Mouse (Mus musculus) MEL (cell line): ENCODE data around the gene Tead1. TPM values are rescaled to one million over a fixed set of nuclear protein-coding genes. Genes with fewer than 3 reads are reported as not detected.

ENCODE experiments used
- DNase-seq: peaks from one replicate; pipeline ENCODE4 v3.0.0; 2011; ENCODE audit warnings: low read depth, low spot score
- H3K27ac ChIP-seq: 2 replicates; pipeline ENCODE4 v1.5.1; 2012; ENCODE audit warnings: low read depth, mild to moderate bottlenecking, control low read depth, low read length, moderate library complexity; ENCODE audit not compliant: control insufficient read depth
- H3K27me3 ChIP-seq, 2 experiments: fragments of 150-350 bp in 1 of 2; sonication (generic) in 1 of 2; 2 replicates each; pipeline ENCODE4 v1.6.1; 2012; ENCODE audit warnings: low read length in 2 of 2, mild to moderate bottlenecking in 2 of 2, improper control_type of control experiment in 1 of 2, moderate library complexity in 1 of 2; ENCODE audit not compliant: insufficient read depth in 2 of 2, control insufficient read depth in 1 of 2
- H3K36me3 ChIP-seq, 2 experiments: 2 replicates each; pipeline ENCODE4 v1.6.1; 2012 to 2014; ENCODE audit warnings: low read length in 2 of 2, improper control_type of control experiment in 1 of 2, inconsistent platforms in 1 of 2, mild to moderate bottlenecking in 1 of 2; ENCODE audit not compliant: insufficient read depth in 2 of 2, control insufficient read depth in 1 of 2
- H3K4me1 ChIP-seq, 2 experiments: fragments of 150-350 bp in 1 of 2; sonication (generic) in 1 of 2; 2 replicates each; pipeline ENCODE4 v1.6.1; 2012; ENCODE audit warnings: low read length in 2 of 2, improper control_type of control experiment in 1 of 2, mild to moderate bottlenecking in 1 of 2; ENCODE audit not compliant: insufficient read depth in 2 of 2, control insufficient read depth in 1 of 2
- H3K4me3 ChIP-seq, 2 experiments: fragments of 150-350 bp in 1 of 2; sonication (generic) in 1 of 2; 2 replicates each; pipeline ENCODE4 v1.5.1; 2012; ENCODE audit warnings: low read depth in 2 of 2, low read length in 2 of 2, mild to moderate bottlenecking in 2 of 2, moderate library complexity in 2 of 2, control low read depth in 1 of 2, improper control_type of control experiment in 1 of 2; ENCODE audit not compliant: control insufficient read depth in 1 of 2, insufficient read depth in 1 of 2
- H3K79me2 ChIP-seq: 2 replicates; pipeline ENCODE4 v1.6.1; 2012; ENCODE audit warnings: mild to moderate bottlenecking, low read length, moderate library complexity; ENCODE audit not compliant: control insufficient read depth, poor library complexity, insufficient read depth
- H3K9ac ChIP-seq: 2 replicates; pipeline ENCODE4 v1.6.1; 2012; ENCODE audit warnings: low read depth, mild to moderate bottlenecking, control low read depth, low read length, moderate library complexity; ENCODE audit not compliant: control insufficient read depth, poor library complexity, severe bottlenecking
- H3K9me3 ChIP-seq: fragments of 150-350 bp; sonication (generic); replicated peaks from 2 replicates; pipeline ENCODE4 v1.6.1; 2012; ENCODE audit warnings: mild to moderate bottlenecking, low read length, improper control_type of control experiment, moderate library complexity; ENCODE audit not compliant: insufficient read depth
- BHLHE40 ChIP-seq: IDR thresholded peaks from 2 replicates; pipeline ENCODE4 v1.6.1; 2012; ENCODE audit warnings: low read depth, mild to moderate bottlenecking, inconsistent platforms, low read length, improper control_type of control experiment, borderline replicate concordance
- CTCF ChIP-seq, 3 experiments: IDR thresholded peaks in 2 of 3; conservative IDR thresholded peaks in 1 of 3; 2 replicates each; pipeline ENCODE4 v1.5.1; 2011 to 2012; ENCODE audit warnings: low read length in 3 of 3, low read depth in 2 of 3, mild to moderate bottlenecking in 2 of 3, improper control_type of control experiment in 1 of 3, inconsistent platforms in 1 of 3, mixed read lengths in 1 of 3, moderate library complexity in 1 of 3; ENCODE audit not compliant: control insufficient read depth in 1 of 3, insufficient read depth in 1 of 3, poor library complexity in 1 of 3, severe bottlenecking in 1 of 3
- ETS1 ChIP-seq: IDR thresholded peaks from 2 replicates; pipeline ENCODE4 v1.6.1; 2012; ENCODE audit warnings: low read depth, mild to moderate bottlenecking, inconsistent platforms, low read length, improper control_type of control experiment, moderate library complexity
- GABPA ChIP-seq: IDR thresholded peaks from 2 replicates; pipeline ENCODE4 v1.6.1; 2012; ENCODE audit warnings: low read depth, mild to moderate bottlenecking, inconsistent platforms, low read length, improper control_type of control experiment, moderate library complexity
- KAT2A ChIP-seq: conservative IDR thresholded peaks from 2 replicates; pipeline ENCODE4 v1.6.1; 2012; ENCODE audit warnings: low read depth, low read length, improper control_type of control experiment, inconsistent platforms
- MAFK ChIP-seq: IDR thresholded peaks from 2 replicates; pipeline ENCODE4 v1.6.1; 2011; ENCODE audit warnings: low read depth, mild to moderate bottlenecking, low read length, improper control_type of control experiment, borderline replicate concordance
- MAX ChIP-seq: IDR thresholded peaks from 2 replicates; pipeline ENCODE4 v1.6.1; 2011; ENCODE audit warnings: low read length, improper control_type of control experiment
- MAZ ChIP-seq: IDR thresholded peaks from 2 replicates; pipeline ENCODE4 v1.6.1; 2012; ENCODE audit warnings: low read depth, mild to moderate bottlenecking, inconsistent platforms, low read length, improper control_type of control experiment
- MXI1 ChIP-seq: IDR thresholded peaks from 2 replicates; pipeline ENCODE4 v1.6.1; 2011; ENCODE audit warnings: mild to moderate bottlenecking, low read depth, low read length, improper control_type of control experiment
- MYB ChIP-seq: IDR thresholded peaks from 2 replicates; pipeline ENCODE4 v1.6.1; 2011; ENCODE audit warnings: mild to moderate bottlenecking, low read depth, low read length, improper control_type of control experiment
- MYC ChIP-seq: IDR thresholded peaks from 2 replicates; pipeline ENCODE4 v1.6.1; 2011; ENCODE audit warnings: low read depth, mild to moderate bottlenecking, low read length, improper control_type of control experiment, moderate library complexity
- NRF1 ChIP-seq: IDR thresholded peaks from 2 replicates; pipeline ENCODE4 v1.6.1; 2014; ENCODE audit warnings: low read depth, mild to moderate bottlenecking, inconsistent platforms, low read length, improper control_type of control experiment, moderate library complexity; ENCODE audit not compliant: poor library complexity, insufficient read depth, severe bottlenecking
- POLR2A ChIP-seq, 2 experiments: IDR thresholded peaks; 2 replicates each; pipeline ENCODE4 v1.6.1; 2011 to 2012; ENCODE audit warnings: low read length in 2 of 2, mild to moderate bottlenecking in 2 of 2, control low read depth in 1 of 2, improper control_type of control experiment in 1 of 2, low read depth in 1 of 2, moderate library complexity in 1 of 2; ENCODE audit not compliant: control insufficient read depth in 1 of 2, insufficient read depth in 1 of 2, poor library complexity in 1 of 2
- POLR2AphosphoS2 ChIP-seq: IDR thresholded peaks from 2 replicates; pipeline ENCODE4 v1.6.1; 2011; ENCODE audit warnings: low read length, improper control_type of control experiment
- POLR2AphosphoS5 ChIP-seq: IDR thresholded peaks from 2 replicates; pipeline ENCODE4 v1.6.1; 2012; ENCODE audit warnings: low read depth, borderline replicate concordance, mild to moderate bottlenecking, inconsistent platforms, low read length, moderate library complexity, mixed read lengths
- TBP ChIP-seq: IDR thresholded peaks from 2 replicates; pipeline ENCODE4 v1.8.0; 2011; ENCODE audit warnings: low read depth, low read length, improper control_type of control experiment
- TCF12 ChIP-seq: IDR thresholded peaks from 2 replicates; pipeline ENCODE4 v1.6.1; 2014; ENCODE audit warnings: low read depth, mild to moderate bottlenecking, inconsistent platforms, low read length, improper control_type of control experiment, moderate library complexity
- USF1 ChIP-seq: IDR thresholded peaks from 2 replicates; pipeline ENCODE4 v1.6.1; 2014; ENCODE audit warnings: low read depth, mild to moderate bottlenecking, inconsistent platforms, low read length, improper control_type of control experiment, moderate library complexity
- USF2 ChIP-seq, 2 experiments: IDR thresholded peaks; 2 replicates each; pipeline ENCODE4 v1.6.1; 2011 to 2012; ENCODE audit warnings: improper control_type of control experiment in 2 of 2, low read length in 2 of 2, borderline replicate concordance in 1 of 2, inconsistent platforms in 1 of 2, low read depth in 1 of 2, mild to moderate bottlenecking in 1 of 2; ENCODE audit not compliant: insufficient read depth in 1 of 2
- ZKSCAN1 ChIP-seq: IDR thresholded peaks from 2 replicates; pipeline ENCODE4 v1.6.1; 2012; ENCODE audit warnings: low read depth, mild to moderate bottlenecking, inconsistent platforms, low read length, improper control_type of control experiment, moderate library complexity
- ZNF384 ChIP-seq: IDR thresholded peaks from 2 replicates; pipeline ENCODE4 v1.6.1; 2012; ENCODE audit warnings: low read depth, mild to moderate bottlenecking, inconsistent platforms, low read length, improper control_type of control experiment
- polyA plus RNA-seq, 2 experiments: library from polyadenylated mRNA; stranded (reverse) in 1 of 2; unstranded in 1 of 2; fragments of >175 nt in 1 of 2; fragments of >200 nt in 1 of 2; gene quantifications; 2 replicates each; pipeline versions ENCODE4 v1.2.1 to v1.2.4; 2012; ENCODE audit warnings: low replicate concordance in 2 of 2, low read depth in 1 of 2; ENCODE audit not compliant: insufficient read length in 2 of 2, insufficient read depth in 1 of 2, missing spikeins in 1 of 2
- total RNA-seq: library from RNA; depleted of rRNA; stranded (reverse); fragments of 300-350 nt; gene quantifications from 2 replicates; pipeline ENCODE4 v1.2.3, GENCODE M21; 2012

Gene Tead1
- total and polyA plus RNA-seq, 3 experiments: not detected

DNA sequence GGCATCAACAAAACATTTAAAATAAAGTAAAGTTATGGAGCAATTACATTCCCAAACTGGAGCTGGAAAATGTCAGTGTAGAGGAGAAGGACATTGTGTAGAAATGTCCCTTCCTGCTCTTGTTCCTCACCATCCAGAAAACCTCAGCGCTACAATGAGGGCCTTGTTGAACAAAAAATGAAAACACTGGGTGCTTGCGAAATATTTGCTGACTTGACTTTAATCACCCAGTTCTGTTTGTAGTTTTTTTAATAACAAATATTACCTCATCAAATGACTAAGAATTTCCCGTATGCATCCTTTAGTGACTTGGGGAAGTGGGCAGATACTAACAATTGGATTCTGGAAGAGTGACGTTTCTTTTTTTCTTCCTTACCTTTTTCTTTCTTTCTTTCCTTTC is 31.7 kb upstream of the Tead1 start:
- no peak for DNase-seq
- Histone ChIP-seq H3K4me3 (no peak overlapping the region), H3K79me2 (no peaks in the 10 kb centered on the region), H3K9ac (no peak overlapping the region), H3K9me3 (no peaks in the 10 kb centered on the region), H3K4me1 (no peaks in the 10 kb centered on the region), H3K27ac (no peak overlapping the region), H3K27me3 (no peaks in the 10 kb centered on the region), H3K36me3 (no peaks in the 10 kb centered on the region)
- TF ChIP-seq NRF1 (no peak), ZNF384 (no peak), POLR2A (IDR thresholded peaks at IDR 0.05; ENCODE audit: control insufficient read depth in 1 of 2, insufficient read depth in 1 of 2, low read depth in 1 of 2, low read length in 2 of 2, poor library complexity in 1 of 2) (no peak), BHLHE40 (no peak), POLR2AphosphoS5 (no peak), POLR2AphosphoS2 (no peak), MAZ (no peak), MXI1 (no peak), MYB (no peak), GABPA (no peak)

DNA sequence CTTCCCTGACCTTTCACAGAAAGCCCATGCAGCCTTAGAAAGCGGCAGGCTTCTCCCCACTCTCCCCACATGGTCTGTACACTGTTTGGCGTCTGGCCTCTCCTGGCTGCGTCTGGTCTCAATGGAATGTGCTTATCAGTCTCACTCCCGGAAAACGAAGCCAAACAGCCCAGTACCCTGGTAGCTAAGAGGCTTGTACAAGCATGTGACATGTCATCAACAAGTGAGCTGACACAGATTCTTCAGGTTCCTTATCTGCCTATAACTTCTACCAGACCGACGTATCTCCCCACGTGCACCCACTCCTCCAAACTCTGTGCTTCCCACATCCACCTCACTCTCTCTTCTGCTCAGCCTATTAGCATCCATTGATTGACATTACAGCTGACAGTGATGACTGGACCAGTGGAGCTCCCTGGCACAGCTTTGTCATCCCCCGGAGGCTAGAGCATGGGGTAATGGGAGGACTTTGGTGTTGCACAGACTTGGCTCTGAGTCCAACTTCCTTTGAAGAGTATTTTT is 22.9 kb upstream of the Tead1 start:
- Histone ChIP-seq H3K9ac (no peak overlapping the region), H3K79me2 (no peaks in the 10 kb centered on the region), H3K36me3 (no peaks in the 10 kb centered on the region), H3K9me3 (no peaks in the 10 kb centered on the region), H3K27ac (no peak overlapping the region), H3K27me3 (no peaks in the 10 kb centered on the region), H3K4me1 (no peaks in the 10 kb centered on the region), H3K4me3 (no peak overlapping the region)
- no peak for DNase-seq
- TF ChIP-seq ETS1 (no peak), BHLHE40 (no peak), CTCF (IDR thresholded peaks at IDR 0.05 in 2 of 3, conservative IDR thresholded peaks at IDR 0.05 in 1 of 3; ENCODE audit: control insufficient read depth in 1 of 3, insufficient read depth in 1 of 3, low read depth in 2 of 3, low read length in 3 of 3, poor library complexity in 1 of 3, severe bottlenecking in 1 of 3) (no peak), TCF12 (no peak), USF2 (IDR thresholded peaks at IDR 0.05; ENCODE audit: borderline replicate concordance in 1 of 2, insufficient read depth in 1 of 2, low read depth in 1 of 2, low read length in 2 of 2) (no peak), MAX (no peak), POLR2AphosphoS5 (no peak), POLR2AphosphoS2 (no peak), MAZ (no peak), POLR2A (IDR thresholded peaks at IDR 0.05; ENCODE audit: control insufficient read depth in 1 of 2, insufficient read depth in 1 of 2, low read depth in 1 of 2, low read length in 2 of 2, poor library complexity in 1 of 2) (no peak), TBP (no peak), USF1 (no peak), MYC (no peak), ZKSCAN1 (no peak), MAFK (no peak), KAT2A (no peak)
